Mouse (Mus musculus) thymus, adult 2 months (tissue): ENCODE measurements at regions not wholly inside any gene's neighbourhood (a gene's known extent, or its start where the extent isn't known, plus 50 kb on each side); places are given as distances from the start of the nearest gene placed in this dataset.

ENCODE experiments used
- DNase-seq: peaks from one replicate; pipeline ENCODE4 v3.0.0; 2021
- H3K27ac ChIP-seq: fragments of 200-500 bp; 2 replicates; pipeline ENCODE4 v1.5.1; 2012; ENCODE audit warnings: low read length, control low read depth; ENCODE audit not compliant: control insufficient read depth, insufficient read depth
- H3K27me3 ChIP-seq: fragments of 200-500 bp; 2 replicates; pipeline ENCODE4 v1.6.1; 2012; ENCODE audit warnings: mild to moderate bottlenecking, low read length, moderate library complexity, mixed read lengths; ENCODE audit not compliant: control insufficient read depth, insufficient read depth
- H3K36me3 ChIP-seq: fragments of 200-500 bp; 2 replicates; pipeline ENCODE4 v1.6.1; 2012; ENCODE audit warnings: mild to moderate bottlenecking, low read length, moderate library complexity; ENCODE audit not compliant: control insufficient read depth, insufficient read depth
- H3K4me1 ChIP-seq: fragments of 200-500 bp; replicated peaks from 2 replicates; pipeline ENCODE4 v1.6.1; 2012; ENCODE audit warnings: low read length; ENCODE audit not compliant: control insufficient read depth, insufficient read depth
- H3K4me3 ChIP-seq: fragments of 200-500 bp; 2 replicates; pipeline ENCODE4 v1.5.1; 2012; ENCODE audit warnings: mild to moderate bottlenecking, low read length, control low read depth, moderate library complexity; ENCODE audit not compliant: control insufficient read depth, insufficient read depth
- CTCF ChIP-seq: fragments of 200-500 bp; IDR thresholded peaks from 2 replicates; pipeline ENCODE4 v1.5.1; 2012; ENCODE audit warnings: mild to moderate bottlenecking, control low read depth, low read length, moderate library complexity, borderline replicate concordance; ENCODE audit not compliant: control insufficient read depth, poor library complexity, insufficient read depth; ENCODE audit errors: extremely low read depth
- POLR2A ChIP-seq: fragments of 200-500 bp; IDR thresholded peaks from 2 replicates; pipeline ENCODE4 v1.6.1; 2012; ENCODE audit warnings: mild to moderate bottlenecking, low read length, control low read depth, moderate library complexity; ENCODE audit not compliant: control insufficient read depth, poor library complexity, insufficient read depth; ENCODE audit errors: extremely low read depth
- WGBS: fragments of 180-500 bp; shearing (Covaris S2); methylation state at CpG from one replicate; pipeline ENCODE4 v1.1.7; 2018; 5-methylcytosine and 5-hydroxymethylcytosine counted together

DNA sequence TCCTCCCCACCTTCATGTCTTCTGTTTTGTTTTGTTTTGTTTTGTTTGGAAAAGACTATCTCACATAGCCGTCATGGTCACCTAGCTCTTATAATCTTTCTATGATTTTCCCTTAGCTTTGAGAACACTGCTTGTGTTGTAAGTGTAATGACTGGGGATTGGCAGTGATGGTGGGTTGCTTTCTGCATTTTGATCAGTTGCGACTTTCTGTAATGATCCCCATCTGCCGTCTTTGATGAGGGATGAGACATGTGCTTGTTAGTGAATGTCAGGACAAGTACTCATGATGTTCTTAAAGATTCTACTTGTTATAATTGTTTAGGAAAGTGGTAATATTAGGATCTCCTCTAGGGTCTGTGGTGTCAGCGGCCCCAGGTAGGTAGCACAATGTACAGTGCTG lies 809.4 kb downstream of the Kcnj2 start:
- no peak for DNase-seq
- H3K4me1 ChIP-seq: no peaks in the 10 kb centered on the region
- no peak overlapping the region for H3K27ac ChIP-seq
- no peaks in the 10 kb centered on the region for H3K27me3 ChIP-seq
- no peak overlapping the region for H3K4me3 ChIP-seq
- WGBS: 95% methylated on average over 4 of the region's 4 CpGs
- TF ChIP-seq POLR2A (no peak), CTCF (no peak)
- H3K36me3 ChIP-seq: no peaks in the 10 kb centered on the region

DNA sequence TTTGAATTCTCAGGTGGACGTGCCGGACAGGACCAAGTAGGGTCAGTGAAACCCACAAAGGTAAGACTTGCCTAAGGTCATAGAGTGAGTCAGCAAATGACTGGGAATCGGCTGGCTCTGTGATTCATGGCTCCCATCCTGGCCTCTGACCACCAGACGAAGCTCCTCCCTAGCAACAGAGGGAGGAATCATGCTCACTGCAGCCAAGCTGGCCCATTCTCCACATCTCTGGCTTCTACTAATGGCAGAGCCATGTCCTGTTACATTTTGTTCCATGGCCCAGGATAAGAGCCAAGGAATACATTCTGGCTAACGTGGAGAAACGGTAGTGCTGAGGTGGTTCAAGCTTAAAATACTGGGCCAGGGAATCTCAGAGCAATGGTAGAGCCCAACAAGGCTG lies 814.2 kb downstream of the Kcnj2 start:
- TF ChIP-seq POLR2A: no peak
- no peak for TF ChIP-seq CTCF
- no peak for DNase-seq
- Histone ChIP-seq H3K4me3 (no peak overlapping the region), H3K27ac (no peak overlapping the region), H3K4me1 (no peaks in the 10 kb centered on the region), H3K36me3 (no peaks in the 10 kb centered on the region), H3K27me3 (no peaks in the 10 kb centered on the region)
- WGBS: 91% methylated on average over 6 of the region's 6 CpGs

DNA sequence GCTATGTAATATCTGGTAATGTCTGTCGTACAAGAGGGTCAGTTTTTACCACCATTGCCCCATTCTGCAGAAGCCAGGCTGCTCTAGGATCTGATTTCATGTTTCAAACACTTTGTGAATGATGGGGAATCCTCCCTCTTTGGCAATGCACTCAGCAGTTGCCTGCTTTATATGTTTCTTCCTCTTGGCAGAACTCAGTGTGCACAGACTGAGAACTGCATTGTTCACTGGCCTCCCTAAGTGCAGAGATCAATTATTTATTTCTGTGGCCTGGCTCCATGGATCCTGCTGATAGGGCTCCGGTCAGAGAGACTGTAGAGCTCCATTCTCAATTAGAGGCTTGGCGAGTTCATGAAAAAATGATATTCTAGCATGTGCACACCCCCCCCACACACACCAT lies 824.1 kb downstream of the Kcnj2 start:
- Histone ChIP-seq H3K36me3 (no peaks in the 10 kb centered on the region), H3K27ac (no peak overlapping the region), H3K4me1 (no peaks in the 10 kb centered on the region), H3K27me3 (no peaks in the 10 kb centered on the region), H3K4me3 (no peak overlapping the region)
- TF ChIP-seq POLR2A (no peak), CTCF (no peak)
- no peak for DNase-seq
- WGBS: 88% methylated on average over 3 of the region's 3 CpGs

DNA sequence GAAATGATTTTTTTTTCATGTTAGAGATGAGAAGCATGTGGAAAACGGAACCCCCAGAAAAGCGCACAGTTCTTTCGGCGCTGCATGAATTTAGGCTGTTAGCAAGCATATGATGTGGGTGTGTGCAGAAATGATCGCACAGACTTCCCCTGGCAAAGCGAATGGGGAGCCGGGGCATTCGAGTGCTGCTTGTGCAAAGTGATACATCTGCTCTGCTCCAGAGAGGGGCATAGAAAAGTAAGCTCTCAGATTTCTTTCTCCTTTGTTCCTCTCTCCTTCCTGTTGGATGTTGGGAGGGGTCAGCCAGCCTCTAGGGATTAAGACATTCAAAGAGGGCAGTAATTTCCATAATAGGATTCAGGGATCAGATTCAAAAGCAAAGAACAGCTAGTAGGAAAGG lies 827.9 kb downstream of the Kcnj2 start:
- Histone ChIP-seq H3K36me3 (no peaks in the 10 kb centered on the region), H3K4me1 (no peaks in the 10 kb centered on the region), H3K27me3 (no peaks in the 10 kb centered on the region), H3K27ac (no peak overlapping the region), H3K4me3 (no peak overlapping the region)
- 75% methylated on average over 8 of the region's 8 CpGs for WGBS
- DNase-seq: no peak
- no peak for TF ChIP-seq CTCF
- TF ChIP-seq POLR2A: no peak

DNA sequence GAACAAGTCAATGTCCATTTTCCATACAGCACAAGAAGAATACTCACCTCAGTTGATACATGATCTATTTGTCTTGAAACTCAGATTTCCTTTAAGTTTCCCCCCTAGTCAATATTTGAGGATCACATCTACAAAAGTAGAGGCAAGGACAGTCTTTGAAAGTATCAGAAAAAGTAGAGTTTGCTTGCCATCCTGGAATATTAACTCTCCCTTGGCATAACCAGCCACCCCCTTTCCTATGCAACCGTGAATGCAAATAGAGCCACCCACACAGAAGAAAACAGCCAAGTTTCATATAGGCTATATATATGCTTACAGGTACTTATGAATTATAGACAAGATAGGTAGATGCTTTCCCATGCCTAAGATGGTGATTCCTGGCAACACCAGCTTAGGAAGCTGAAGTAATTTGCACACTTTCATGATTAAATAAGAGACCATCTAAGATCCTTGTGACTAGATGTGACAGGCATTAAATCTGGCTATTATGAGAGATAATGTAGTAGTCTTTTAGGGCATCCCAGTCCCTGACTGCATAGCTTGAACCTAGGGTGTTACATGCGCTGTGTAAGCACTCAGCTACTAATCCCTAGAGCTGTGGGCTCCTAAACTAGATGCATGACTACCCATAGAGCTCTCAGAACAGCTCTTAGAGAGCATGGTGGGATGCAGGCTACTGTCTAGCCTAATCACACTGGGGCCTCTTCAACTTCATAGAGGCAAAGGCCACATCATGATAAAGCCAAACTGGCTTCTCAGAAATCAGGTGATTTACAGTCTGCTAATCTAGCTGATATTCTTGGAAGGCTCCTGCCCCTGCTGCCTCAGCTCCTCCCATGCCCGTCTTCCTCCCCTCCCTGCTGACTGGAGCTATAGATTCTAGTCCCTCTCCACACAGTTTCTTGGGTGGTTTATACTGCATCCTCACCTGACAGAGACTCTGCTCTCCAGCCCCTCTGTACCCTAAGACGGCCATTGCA lies 829.5 kb downstream of the Kcnj2 start:
- 86% methylated on average over 4 of the region's 4 CpGs for WGBS
- Histone ChIP-seq H3K4me3 (no peak overlapping the region), H3K4me1 (no peaks in the 10 kb centered on the region), H3K27me3 (no peaks in the 10 kb centered on the region), H3K36me3 (no peaks in the 10 kb centered on the region), H3K27ac (no peak overlapping the region)
- no peak for DNase-seq
- TF ChIP-seq CTCF (no peak), POLR2A (no peak)

DNA sequence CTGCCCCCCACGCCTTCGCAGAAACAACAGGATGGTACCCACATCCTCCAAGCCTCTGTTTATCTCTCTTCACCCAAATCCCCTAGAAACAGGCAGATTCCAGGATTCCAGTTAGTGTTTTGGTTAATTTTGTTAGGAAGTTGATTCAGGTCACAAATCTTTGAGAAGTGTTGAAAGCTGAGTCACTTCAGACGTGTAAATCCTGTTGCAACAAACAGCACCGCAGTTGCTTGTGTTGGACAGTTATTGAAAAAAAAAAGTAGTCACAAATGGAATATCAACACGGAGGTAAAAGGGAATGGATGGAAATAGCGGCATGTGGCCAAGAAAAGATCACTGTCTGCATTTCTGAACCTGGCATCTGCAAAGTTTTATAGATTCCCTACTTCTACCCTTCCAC lies 831.0 kb downstream of the Kcnj2 start:
- H3K36me3 ChIP-seq: no peaks in the 10 kb centered on the region
- no peaks in the 10 kb centered on the region for H3K27me3 ChIP-seq
- WGBS: 87% methylated on average over 6 of the region's 6 CpGs
- H3K4me1 ChIP-seq: no peaks in the 10 kb centered on the region
- no peak for DNase-seq
- no peak for TF ChIP-seq CTCF
- no peak for TF ChIP-seq POLR2A
- H3K4me3 ChIP-seq: no peak overlapping the region
- no peak overlapping the region for H3K27ac ChIP-seq
